Mouse (Mus musculus) CH12.LX (cell line): Measurements from ENCODE around the gene Ascl5. TPM values are rescaled to one million over a fixed set of nuclear protein-coding genes. Genes with fewer than 3 reads are reported as not detected.
A peak's percentile ranks its signal among the peaks of the same experiment; 100 is the strongest.

ENCODE experiments used
- DNase-seq: peaks from one replicate; pipeline ENCODE4 v3.0.0-alpha.2; 2013; ENCODE audit errors: extremely low read depth
- H3K27ac ChIP-seq: 2 replicates; pipeline ENCODE4 v1.5.1; 2012; ENCODE audit warnings: low read depth, mild to moderate bottlenecking, control low read depth, moderate library complexity; ENCODE audit not compliant: insufficient read depth
- H3K27me3 ChIP-seq: replicated peaks from 2 replicates; pipeline ENCODE3; 2012; ENCODE audit warnings: inconsistent platforms
- H3K36me3 ChIP-seq, 2 experiments: replicated peaks in 1 of 2; 2 replicates each; pipeline versions ENCODE3 to v1.6.1; 2012; ENCODE audit warnings: inconsistent platforms in 1 of 2, low read length in 1 of 2, mild to moderate bottlenecking in 1 of 2, mixed read lengths in 1 of 2, moderate library complexity in 1 of 2; ENCODE audit not compliant: control insufficient read depth in 1 of 2, insufficient read depth in 1 of 2
- H3K4me1 ChIP-seq, 2 experiments: 2 replicates each; pipeline ENCODE4 v1.6.1; 2012; ENCODE audit warnings: inconsistent platforms in 1 of 2, moderate library complexity in 1 of 2; ENCODE audit not compliant: insufficient read depth in 2 of 2, control insufficient read depth in 1 of 2
- H3K4me2 ChIP-seq: 2 replicates; pipeline ENCODE4 v1.6.1; 2012; ENCODE audit warnings: low read depth, mild to moderate bottlenecking, control low read depth; ENCODE audit not compliant: poor library complexity, insufficient read depth, severe bottlenecking
- H3K4me3 ChIP-seq, 3 experiments: fragments of 150-350 bp in 1 of 3; sonication (generic) in 1 of 3; replicated peaks in 1 of 3; 2 replicates each; pipeline versions ENCODE3 to v1.5.1; 2011 to 2012; ENCODE audit warnings: low read depth in 2 of 3, low read length in 2 of 3, mild to moderate bottlenecking in 2 of 3, moderate library complexity in 2 of 3, control low read depth in 1 of 3, improper control_type of control experiment in 1 of 3, inconsistent platforms in 1 of 3, mixed read lengths in 1 of 3; ENCODE audit not compliant: poor library complexity in 1 of 3
- H3K79me2 ChIP-seq: replicated peaks from 2 replicates; pipeline ENCODE4 v1.6.1; 2012; ENCODE audit warnings: mild to moderate bottlenecking, moderate library complexity; ENCODE audit not compliant: control insufficient read depth, poor library complexity, insufficient read depth, severe bottlenecking; ENCODE audit errors: extremely low read depth
- H3K9ac ChIP-seq: 2 replicates; pipeline ENCODE4 v1.6.1; 2012; ENCODE audit warnings: low read depth, mild to moderate bottlenecking, control low read depth, moderate library complexity; ENCODE audit not compliant: insufficient read depth
- H3K9me3 ChIP-seq: replicated peaks from 2 replicates; pipeline ENCODE3; 2012; ENCODE audit warnings: low read length, inconsistent platforms, mixed read lengths
- BHLHE40 ChIP-seq: IDR thresholded peaks from 2 replicates; pipeline ENCODE4 v1.6.1; 2011; ENCODE audit warnings: mild to moderate bottlenecking, low read depth, low read length, improper control_type of control experiment
- CHD1 ChIP-seq: IDR thresholded peaks from 2 replicates; pipeline ENCODE4 v1.6.1; 2012; ENCODE audit warnings: low read depth, low read length, improper control_type of control experiment, inconsistent platforms
- CTCF ChIP-seq, 2 experiments: IDR thresholded peaks in 1 of 2; conservative IDR thresholded peaks in 1 of 2; 2 replicates each; pipeline ENCODE4 v1.5.1; 2011 to 2012; ENCODE audit warnings: low read depth in 2 of 2, low read length in 2 of 2, improper control_type of control experiment in 1 of 2, inconsistent platforms in 1 of 2, mild to moderate bottlenecking in 1 of 2, moderate library complexity in 1 of 2
- E2F4 ChIP-seq: IDR thresholded peaks from 2 replicates; pipeline ENCODE4 v1.6.1; 2011; ENCODE audit warnings: low read depth, low read length, improper control_type of control experiment; ENCODE audit not compliant: insufficient replicate concordance
- ELF1 ChIP-seq: IDR thresholded peaks from 2 replicates; pipeline ENCODE4 v1.6.1; 2014; ENCODE audit warnings: low read depth, mild to moderate bottlenecking, inconsistent platforms, low read length, improper control_type of control experiment
- EP300 ChIP-seq: IDR thresholded peaks from 2 replicates; pipeline ENCODE4 v1.6.1; 2011; ENCODE audit warnings: low read length, improper control_type of control experiment
- ETS1 ChIP-seq: conservative IDR thresholded peaks from 2 replicates; pipeline ENCODE4 v1.6.1; 2012; ENCODE audit warnings: low read depth, mild to moderate bottlenecking, inconsistent platforms, low read length, improper control_type of control experiment, moderate library complexity
- HCFC1 ChIP-seq: IDR thresholded peaks from 2 replicates; pipeline ENCODE4 v1.6.1; 2012; ENCODE audit warnings: low read depth, mild to moderate bottlenecking, inconsistent platforms, low read length, improper control_type of control experiment
- JUN ChIP-seq: IDR thresholded peaks from 2 replicates; pipeline ENCODE4 v1.6.1; 2011; ENCODE audit warnings: low read depth, mild to moderate bottlenecking, low read length, improper control_type of control experiment, moderate library complexity; ENCODE audit not compliant: insufficient read depth
- KAT2A ChIP-seq: IDR thresholded peaks from 2 replicates; pipeline ENCODE4 v1.6.1; 2012; ENCODE audit warnings: low read length, improper control_type of control experiment, inconsistent platforms; ENCODE audit not compliant: insufficient replicate concordance
- MAFK ChIP-seq: IDR thresholded peaks from 2 replicates; pipeline ENCODE4 v1.6.1; 2011; ENCODE audit warnings: low read length, improper control_type of control experiment; ENCODE audit not compliant: insufficient replicate concordance
- MAX ChIP-seq: IDR thresholded peaks from 2 replicates; pipeline ENCODE4 v1.6.1; 2011; ENCODE audit warnings: low read length, improper control_type of control experiment
- MEF2A ChIP-seq: IDR thresholded peaks from 2 replicates; pipeline ENCODE4 v1.6.1; 2014; ENCODE audit warnings: low read depth, mild to moderate bottlenecking, inconsistent platforms, low read length, improper control_type of control experiment, borderline replicate concordance
- MYC ChIP-seq: IDR thresholded peaks from 2 replicates; pipeline ENCODE4 v1.6.1; 2011; ENCODE audit warnings: low read depth, mild to moderate bottlenecking, improper control_type of control experiment, low read length
- RAD21 ChIP-seq: IDR thresholded peaks from 2 replicates; pipeline ENCODE4 v1.6.1; 2011; ENCODE audit warnings: low read depth, mild to moderate bottlenecking, low read length, improper control_type of control experiment, moderate library complexity
- SMC3 ChIP-seq: IDR thresholded peaks from 2 replicates; pipeline ENCODE4 v1.6.1; 2011; ENCODE audit warnings: low read depth, low read length, improper control_type of control experiment
- USF1 ChIP-seq: IDR thresholded peaks from 2 replicates; pipeline ENCODE4 v1.6.1; 2014; ENCODE audit warnings: low read depth, mild to moderate bottlenecking, inconsistent platforms, low read length, improper control_type of control experiment
- ZC3H11A ChIP-seq: IDR thresholded peaks from 2 replicates; pipeline ENCODE4 v1.6.1; 2012; ENCODE audit warnings: low read depth, mild to moderate bottlenecking, inconsistent platforms, low read length, improper control_type of control experiment
- ZMIZ1 ChIP-seq: IDR thresholded peaks from 2 replicates; pipeline ENCODE4 v1.6.1; 2012; ENCODE audit warnings: low read depth, mild to moderate bottlenecking, inconsistent platforms, low read length, improper control_type of control experiment
- dilution Hi-C: fragments of 300-500 bp; cut with MboI; formaldehyde crosslinking; loops from 2 replicates; pipeline ENCODE4 v1.14.3; 2020; ENCODE audit warnings: low sequenced_read_pairs; ENCODE audit not compliant: extremely low pct_unique_long_range_greater_than_20kb, extremely low pct_ligation_motif_present
- in situ Hi-C: fragments of 300-500 bp; cut with MboI; formaldehyde crosslinking; loops from 3 replicates; pipeline ENCODE4 v1.14.3; 2019; ENCODE audit warnings: low sequenced_read_pairs, low pct_ligation_motif_present, low pct_unique_long_range_greater_than_20kb, mixed read lengths
- polyA plus RNA-seq: library from polyadenylated mRNA; unstranded; fragments of >175 nt; gene quantifications from 2 replicates; pipeline ENCODE4 v1.2.1, GENCODE M21; 2012; ENCODE audit warnings: low read depth; ENCODE audit not compliant: insufficient read length
- total RNA-seq, 2 experiments: library from RNA; depleted of rRNA; stranded (reverse); fragments of 300-350 nt in 1 of 2; fragments of >200 nt in 1 of 2; gene quantifications; 2 replicates each; pipeline ENCODE4 v1.2.3; 2012 to 2014

Gene Ascl5
- total and polyA plus RNA-seq, 3 experiments = not detected

- H3K27ac ChIP-seq = no peak within 1 kb of the TSS
- H3K4me3 ChIP-seq = no peak within 1 kb of the TSS
- H3K4me1 ChIP-seq = no peaks in the 10 kb centered on the region
- TF ChIP-seq MYC = no peak
- TF ChIP-seq MAX = no peak
- no peak for TF ChIP-seq ZMIZ1
- TF ChIP-seq KAT2A = no peak
- H3K9me3 ChIP-seq = peaks cover 6% of the 10 kb centered on the region
- dilution Hi-C loops = no loop called here
- no peak for DNase-seq
- H3K9ac ChIP-seq = no peak within 1 kb of the TSS
- H3K36me3 ChIP-seq = no peaks in the 10 kb centered on the region
- H3K27me3 ChIP-seq = peaks cover 28% of the 10 kb centered on the region
- no peaks in the 10 kb centered on the region for H3K79me2 ChIP-seq
- in situ Hi-C loops = no loop called here
- no peak within 1 kb of the TSS for H3K4me2 ChIP-seq
Measured at GRCm38 (mm10) chr1:136006292-136006748, 44.3 kb upstream of the Ascl5 start, which contains the start of gene Igfn1. Igfn1 (minus strand) TSS chr1:136006342.

DNA sequence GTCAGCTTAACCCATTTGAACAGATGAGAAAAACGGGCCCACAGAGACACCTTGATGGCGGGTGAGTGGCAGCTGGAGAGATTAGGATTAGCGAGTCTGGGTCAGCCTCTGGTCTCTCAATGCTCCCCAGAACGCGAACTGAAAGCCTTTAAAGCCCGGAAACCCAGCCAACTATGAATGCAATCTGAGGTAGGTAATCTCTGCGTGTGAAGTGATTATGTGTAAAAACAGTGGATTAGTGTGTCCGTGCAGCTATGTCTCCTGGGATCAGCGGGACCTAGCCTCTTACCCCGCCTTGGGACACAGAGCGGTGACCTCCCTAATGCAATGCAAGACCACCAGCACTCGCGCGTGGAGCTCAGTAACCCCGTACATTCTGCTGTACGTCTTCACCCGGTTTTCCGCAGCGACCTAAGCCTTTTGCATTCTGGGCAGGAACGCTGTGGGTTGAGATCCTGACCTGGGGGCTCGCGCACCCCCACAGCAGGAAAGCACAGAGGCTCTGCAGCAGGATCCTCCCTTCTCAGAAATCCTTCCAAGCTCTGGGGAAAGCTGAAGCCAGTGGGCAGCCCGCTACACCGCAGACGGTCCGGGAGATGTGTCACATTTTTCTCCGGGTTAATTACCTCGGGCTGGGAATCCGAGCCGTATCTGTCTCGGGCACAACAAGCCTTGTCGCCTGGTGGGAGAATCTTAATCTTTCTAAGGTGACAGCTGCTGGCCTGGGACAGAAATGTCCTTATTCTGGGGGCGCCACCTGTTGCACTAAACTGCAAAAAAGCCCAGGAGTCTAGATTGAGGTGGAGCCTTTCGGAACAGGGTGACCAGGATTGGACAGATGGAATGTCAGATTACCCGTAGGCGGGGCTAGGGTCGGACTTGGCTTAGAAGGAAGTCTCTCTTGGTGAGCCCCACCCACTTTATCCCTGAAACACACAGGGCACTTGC, 43.1 kb upstream of the Ascl5 start, which contains the start of gene Tmem9:
TSS of gene Tmem9 (plus strand) at position 940 of the 948 bp plus-strand sequence.
- no peak for DNase-seq
- no peaks in the 10 kb centered on the region for H3K9me3 ChIP-seq
- peaks cover 19% of the 10 kb centered on the region for H3K27me3 ChIP-seq
- no peaks in the 10 kb centered on the region for H3K4me1 ChIP-seq
- no peaks in the 10 kb centered on the region for H3K36me3 ChIP-seq
- no peak for TF ChIP-seq SMC3
- no peak for TF ChIP-seq ZC3H11A
- TF ChIP-seq MAFK = no peak
- TF ChIP-seq HCFC1 = no peak
- TF ChIP-seq USF1 = no peak
- TF ChIP-seq ELF1 = no peak
- no peak for TF ChIP-seq ETS1
- TF ChIP-seq EP300 = no peak
- TF ChIP-seq CHD1 = no peak
- no peak for TF ChIP-seq RAD21
- TF ChIP-seq BHLHE40 = no peak
- TF ChIP-seq MAX = no peak
- no peak for TF ChIP-seq ZMIZ1
- no peak for TF ChIP-seq E2F4
- TF ChIP-seq MEF2A = no peak
- no peak for TF ChIP-seq CTCF (conservative IDR thresholded peaks at IDR 0.05 in 1 of 2, IDR thresholded peaks at IDR 0.05 in 1 of 2; ENCODE audit: low read depth in 2 of 2, low read length in 2 of 2)
- no peak for TF ChIP-seq JUN
- H3K4me3 ChIP-seq = no peak within 1 kb of the TSS
- no peak within 1 kb of the TSS for H3K27ac ChIP-seq
- in situ Hi-C loops (no loop called here), dilution Hi-C loops (no loop called here)
- H3K79me2 ChIP-seq = no peaks in the 10 kb centered on the region
- H3K4me2 ChIP-seq = peak within 1 kb of the TSS; percentile 24; the same call in 1 of the 2 replicates
- H3K9ac ChIP-seq = no peak within 1 kb of the TSS
